Mouse (Mus musculus) neural tube, embryonic 14.5 days (tissue): Measurements from ENCODE around the gene Polr2l. TPM values are rescaled to one million over a fixed set of nuclear protein-coding genes. Genes with fewer than 3 reads are reported as not detected.

Experiments used
- ATAC-seq: fragments of 200-750 bp; cut with Nextera tagmentation; 2 replicates; pipeline ENCODE4 v1.8.0; 2017; ENCODE audit warnings: low read depth, mild to moderate bottlenecking, moderate TSS enrichment, moderate library complexity
- H3K27ac ChIP-seq: fragments of 300-500 bp; sonication (generic); 2 replicates; pipeline ENCODE4 v1.5.1; 2014; ENCODE audit warnings: low read depth, mild to moderate bottlenecking, control low read depth, low read length, moderate library complexity, mixed read lengths
- H3K27me3 ChIP-seq: fragments of 300-500 bp; sonication (generic); 2 replicates; pipeline ENCODE4 v1.6.1; 2014; ENCODE audit warnings: low read length; ENCODE audit not compliant: control insufficient read depth, insufficient read depth
- H3K36me3 ChIP-seq: fragments of 300-500 bp; sonication (generic); 2 replicates; pipeline ENCODE4 v1.6.1; 2014; ENCODE audit warnings: low read length, mixed read lengths; ENCODE audit not compliant: control insufficient read depth, insufficient read depth
- H3K4me1 ChIP-seq: fragments of 300-500 bp; sonication (generic); 2 replicates; pipeline ENCODE4 v1.6.1; 2014; ENCODE audit warnings: low read length; ENCODE audit not compliant: control insufficient read depth, insufficient read depth
- H3K4me2 ChIP-seq: fragments of 300-500 bp; sonication (generic); 2 replicates; pipeline ENCODE4 v1.6.1; 2014; ENCODE audit warnings: mild to moderate bottlenecking, low read depth, low read length, control low read depth
- H3K4me3 ChIP-seq: fragments of 300-500 bp; sonication (generic); 2 replicates; pipeline ENCODE4 v1.5.1; 2014; ENCODE audit warnings: low read depth, low read length, control low read depth, mixed read lengths
- H3K9ac ChIP-seq: fragments of 300-500 bp; sonication (generic); replicated peaks from 2 replicates; pipeline ENCODE4 v1.6.1; 2014; ENCODE audit warnings: low read depth, mild to moderate bottlenecking, control low read depth, low read length, mixed read lengths
- H3K9me3 ChIP-seq: fragments of 300-500 bp; sonication (generic); 2 replicates; pipeline ENCODE4 v1.6.1; 2016; ENCODE audit warnings: low read length; ENCODE audit not compliant: control insufficient read depth
- WGBS: fragments of 180-500 bp; shearing (Covaris S2); extraction: QIAGEN DNeasy Blood & Tissue Kit; methylation state at CpG from one replicate; pipeline ENCODE4 v1.1.7; 2014; 5-methylcytosine and 5-hydroxymethylcytosine counted together
- polyA plus RNA-seq: library from polyadenylated mRNA; unstranded; fragments of >200 nt; fragmentation: Nextera tagmentation; extraction: Ambion mirVana; gene quantifications from 2 replicates; pipeline ENCODE4 v1.2.1, GENCODE M21; 2014

The Polr2l gene
- polyA plus RNA-seq, 1 experiment from 2014 or later, result 87.3 TPM

DNA sequence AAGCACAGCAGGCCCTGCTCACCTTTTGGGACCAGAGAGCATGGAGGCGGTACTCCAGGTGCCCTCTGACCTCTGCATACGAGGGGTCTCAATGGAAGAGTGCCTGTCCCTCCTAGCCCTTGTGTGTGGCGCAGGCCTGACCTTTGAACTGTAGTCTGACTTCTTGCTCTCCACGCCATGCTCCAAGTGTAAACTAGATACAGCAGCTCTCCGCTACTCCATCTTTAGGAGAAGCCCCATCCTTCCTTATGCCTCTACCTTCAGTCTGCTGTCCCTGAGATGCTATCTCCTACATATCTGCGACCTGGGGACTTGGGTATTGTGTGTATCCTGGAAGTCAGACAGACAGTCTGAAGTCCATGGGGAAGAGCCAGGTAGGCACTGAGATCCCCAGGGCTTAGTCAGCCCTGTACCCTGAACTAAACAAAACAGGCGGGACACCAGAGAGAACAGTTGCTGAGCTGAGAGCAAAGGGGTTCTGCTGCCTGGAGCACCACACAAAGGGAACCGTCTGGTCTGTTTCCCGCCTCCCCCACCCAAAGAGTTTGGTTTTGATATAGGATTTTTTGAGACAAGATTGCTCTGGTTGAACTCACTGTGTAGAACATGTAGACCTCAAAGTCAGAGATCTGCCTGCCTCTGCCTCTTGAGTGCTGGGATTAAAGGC, 38.9 kb downstream of the Polr2l start:
- no peaks in the 10 kb centered on the region for H3K27me3 ChIP-seq
- ATAC-seq, result no peak
- peaks cover 16% of the 10 kb centered on the region for H3K36me3 ChIP-seq
- peak overlapping the region; percentile 90; the same call in 1 of the 2 replicates for H3K4me2 ChIP-seq
- 0 out of 2 replicates have a peak overlapping the region, but pooled peaks have one; percentile 72 for H3K9ac ChIP-seq
- H3K4me1 ChIP-seq, result peaks cover 31% of the 10 kb centered on the region
- H3K4me3 ChIP-seq, result peak overlapping the region; percentile 49; the same call in 1 of the 2 replicates
- no peak overlapping the region for H3K27ac ChIP-seq
- H3K9me3 ChIP-seq, result no peaks in the 10 kb centered on the region
- 75% methylated on average over 9 of the region's 9 CpGs for WGBS

DNA sequence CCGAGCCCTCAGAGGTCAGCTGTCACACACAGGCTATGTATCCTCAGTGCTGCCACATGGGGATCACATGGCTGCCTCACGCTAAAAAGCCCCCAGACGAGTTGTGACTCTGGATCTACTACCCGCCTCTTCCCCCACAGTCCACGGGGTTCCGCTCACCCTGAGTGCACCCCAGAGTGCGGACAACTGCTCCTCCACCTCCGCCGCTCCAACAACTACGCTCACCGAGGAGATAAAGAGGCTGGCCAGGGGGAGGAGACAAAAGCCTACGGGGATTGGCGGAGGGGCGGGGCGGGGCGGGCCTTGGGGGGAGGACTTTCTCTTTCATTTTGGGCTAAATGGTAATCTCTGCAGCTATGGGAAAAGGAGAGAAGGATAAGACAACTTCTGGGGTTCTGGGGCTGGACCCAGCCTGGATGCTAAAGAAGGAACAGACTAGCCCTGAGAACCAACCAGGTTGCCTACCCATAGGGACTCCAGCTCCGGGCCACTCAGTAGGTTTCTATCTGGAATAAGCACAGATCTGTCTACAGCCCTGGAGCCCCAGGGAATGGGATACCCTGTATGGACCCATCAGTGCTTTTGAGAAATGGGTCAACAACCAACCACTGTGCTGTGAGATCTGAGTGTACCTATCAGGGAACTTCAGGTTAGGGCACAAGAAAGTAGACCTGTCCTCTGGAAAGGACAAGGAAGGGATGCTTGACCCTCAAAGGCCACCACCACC, 39.6 kb downstream of the Polr2l start:
- Histone ChIP-seq H3K9me3 (no peaks in the 10 kb centered on the region), H3K36me3 (peaks cover 22% of the 10 kb centered on the region), H3K27me3 (no peaks in the 10 kb centered on the region), H3K27ac (peak overlapping the region; percentile 78), H3K4me3 (peak overlapping the region; percentile 49), H3K4me1 (peaks cover 31% of the 10 kb centered on the region), H3K9ac (peak overlapping the region; percentile 72), H3K4me2 (peak overlapping the region; percentile 85)
- WGBS, result 4% methylated on average over 17 of the region's 17 CpGs
- ATAC-seq, result peak; percentile 2; the same call in 1 of the 2 replicates

DNA sequence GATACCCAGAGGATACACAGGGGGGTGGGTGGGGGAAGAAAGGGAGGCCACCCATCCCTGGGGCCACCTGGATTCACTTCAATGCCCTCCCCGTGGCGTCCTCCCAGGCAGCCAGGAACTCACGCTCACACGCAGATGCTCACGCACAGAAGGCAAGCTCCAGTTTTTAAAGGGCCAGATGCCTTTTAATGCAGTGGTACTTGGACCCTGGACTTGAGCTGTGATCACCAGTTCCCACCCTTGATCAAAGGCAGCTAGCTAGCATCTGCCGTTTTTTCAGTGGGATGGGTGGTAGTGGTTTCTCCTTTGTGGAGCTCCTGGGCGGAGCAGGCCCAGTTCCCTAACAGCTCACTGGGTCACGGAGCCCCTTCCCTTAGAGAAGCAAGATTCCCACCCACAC, 40.5 kb downstream of the Polr2l start:
- H3K9me3 ChIP-seq, result no peaks in the 10 kb centered on the region
- WGBS, result 7% methylated on average over 8 of the region's 8 CpGs
- peaks cover 31% of the 10 kb centered on the region for H3K4me1 ChIP-seq
- H3K27me3 ChIP-seq, result no peaks in the 10 kb centered on the region
- H3K4me3 ChIP-seq, result peak overlapping the region; percentile 49
- ATAC-seq, result 0 out of 2 replicates have a peak, but pooled peaks have one; percentile 15
- H3K36me3 ChIP-seq, result peaks cover 23% of the 10 kb centered on the region
- peak overlapping the region; percentile 85 for H3K4me2 ChIP-seq
- peak overlapping the region; percentile 72 for H3K9ac ChIP-seq
- peak overlapping the region; percentile 78 for H3K27ac ChIP-seq

DNA sequence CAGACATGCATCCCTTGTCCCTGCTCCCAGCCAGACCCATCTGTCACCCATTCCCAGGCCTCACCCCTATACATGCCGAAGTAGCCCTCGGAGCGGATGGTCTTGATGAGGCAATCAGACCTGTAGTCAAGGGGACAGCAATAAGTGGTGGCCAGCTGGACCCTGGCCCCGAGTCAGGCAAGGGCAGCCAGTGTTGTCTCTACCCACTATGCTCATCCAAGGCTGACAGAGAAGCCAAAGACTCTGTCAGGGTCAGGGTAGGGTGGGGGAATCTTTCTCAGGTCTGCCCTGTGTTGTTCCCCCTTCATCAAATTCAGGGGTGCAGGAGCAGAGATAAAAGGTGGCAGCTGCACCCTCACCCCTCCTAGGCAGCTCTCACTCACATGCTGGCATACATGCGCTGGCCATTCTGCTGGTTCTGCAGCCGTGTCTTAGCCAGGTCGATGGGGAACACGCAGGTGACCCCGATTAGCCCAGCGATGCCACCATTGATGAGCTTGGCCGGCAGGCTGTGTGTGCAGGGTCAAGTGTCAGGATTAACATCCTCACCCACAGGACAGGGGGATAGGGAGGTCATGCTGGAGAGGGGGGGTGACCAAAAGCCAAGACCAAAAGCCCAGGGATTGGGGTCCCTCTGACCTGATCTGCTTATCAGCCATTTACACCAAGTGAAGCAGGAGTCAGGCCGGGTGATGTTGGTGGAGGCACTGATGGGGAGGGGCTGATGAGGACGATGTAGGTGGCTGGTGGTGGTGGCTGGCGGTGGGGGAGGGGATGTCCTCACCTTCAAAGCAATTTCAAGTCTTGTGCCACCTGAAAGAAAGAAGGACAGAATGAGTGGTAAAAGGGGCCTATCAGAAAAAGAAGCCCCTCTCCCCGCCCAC, 41.2 kb downstream of the Polr2l start:
- Histone ChIP-seq H3K4me2 (peak overlapping the region; percentile 85), H3K9ac (peak overlapping the region; percentile 72), H3K9me3 (no peaks in the 10 kb centered on the region), H3K4me3 (peak overlapping the region; percentile 49), H3K27me3 (no peaks in the 10 kb centered on the region), H3K36me3 (peaks cover 23% of the 10 kb centered on the region), H3K27ac (peak overlapping the region; percentile 78), H3K4me1 (peaks cover 32% of the 10 kb centered on the region)
- 72% methylated on average over 15 of the region's 15 CpGs for WGBS
- no peak for ATAC-seq

DNA sequence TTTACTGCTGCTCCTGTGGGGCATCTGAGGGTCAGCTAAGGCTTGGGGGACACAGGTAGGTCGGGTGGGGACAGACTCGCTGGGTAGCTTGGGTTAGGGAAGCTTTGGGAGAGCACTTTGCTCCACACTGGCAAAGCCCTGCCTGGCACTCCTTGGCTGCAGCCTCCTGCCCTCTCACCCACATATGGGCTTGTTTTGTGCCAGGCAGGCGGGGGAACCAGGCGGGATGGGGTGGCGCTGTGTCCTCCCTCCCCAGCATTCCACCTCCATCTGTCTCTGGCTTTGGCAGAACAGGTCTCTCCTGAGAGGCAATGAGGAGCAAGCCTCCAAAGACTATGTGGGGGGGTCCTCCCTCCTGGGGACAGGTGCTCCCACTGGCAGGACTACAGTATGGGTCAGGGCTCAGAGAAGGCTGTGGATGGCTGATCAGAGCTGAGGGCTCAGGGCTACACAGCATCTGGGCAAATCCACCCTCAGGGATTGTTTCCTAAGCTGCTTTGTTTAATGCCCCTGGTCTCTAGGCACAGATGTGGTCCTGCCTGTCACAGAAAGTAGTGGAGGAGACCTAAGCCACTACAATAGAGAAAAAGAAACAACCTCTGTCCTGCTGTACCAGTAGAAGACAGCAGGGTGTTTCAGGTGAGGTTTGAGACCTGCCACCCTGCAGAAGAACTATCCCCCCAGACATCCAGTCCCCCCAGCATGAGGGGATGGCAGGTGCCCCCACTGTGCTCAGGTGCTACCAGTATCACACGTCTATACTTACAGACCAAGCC, 42.0 kb downstream of the Polr2l start:
- Histone ChIP-seq H3K9me3 (no peaks in the 10 kb centered on the region), H3K9ac (no peak overlapping the region), H3K27ac (no peak overlapping the region), H3K4me1 (peaks cover 37% of the 10 kb centered on the region), H3K27me3 (no peaks in the 10 kb centered on the region), H3K36me3 (peaks cover 23% of the 10 kb centered on the region), H3K4me3 (no peak overlapping the region), H3K4me2 (peak overlapping the region; percentile 85; the same call in 1 of the 2 replicates)
- WGBS, result 87% methylated on average over 6 of the region's 6 CpGs
- no peak for ATAC-seq

DNA sequence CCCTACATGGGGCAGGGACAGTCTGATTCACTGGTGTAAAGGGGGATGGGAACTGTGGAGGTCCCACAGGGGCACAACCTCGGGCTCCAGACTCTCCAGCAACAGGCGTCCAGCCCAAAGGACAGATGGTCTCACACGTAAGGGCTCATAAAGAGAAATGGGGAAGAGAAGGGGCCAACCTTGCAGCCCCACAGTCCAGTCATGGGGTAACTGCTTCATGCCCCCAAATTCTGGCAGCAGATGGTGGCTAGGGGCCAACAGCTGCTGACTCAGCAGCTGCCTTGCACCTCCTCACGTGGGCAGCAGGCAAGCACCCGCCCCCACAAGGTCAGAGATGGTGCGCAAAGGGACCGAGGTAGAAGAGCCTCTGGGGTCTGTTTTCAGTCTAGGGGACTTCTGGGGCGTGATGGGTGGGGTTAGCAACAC, 42.7 kb downstream of the Polr2l start:
- Histone ChIP-seq H3K9me3 (no peaks in the 10 kb centered on the region), H3K4me1 (peaks cover 37% of the 10 kb centered on the region), H3K4me2 (no peak overlapping the region), H3K27ac (no peak overlapping the region), H3K9ac (no peak overlapping the region), H3K27me3 (no peaks in the 10 kb centered on the region), H3K4me3 (no peak overlapping the region), H3K36me3 (peaks cover 23% of the 10 kb centered on the region)
- no peak for ATAC-seq
- 85% methylated on average over 8 of the region's 8 CpGs for whole genome bisulfite sequencing

DNA sequence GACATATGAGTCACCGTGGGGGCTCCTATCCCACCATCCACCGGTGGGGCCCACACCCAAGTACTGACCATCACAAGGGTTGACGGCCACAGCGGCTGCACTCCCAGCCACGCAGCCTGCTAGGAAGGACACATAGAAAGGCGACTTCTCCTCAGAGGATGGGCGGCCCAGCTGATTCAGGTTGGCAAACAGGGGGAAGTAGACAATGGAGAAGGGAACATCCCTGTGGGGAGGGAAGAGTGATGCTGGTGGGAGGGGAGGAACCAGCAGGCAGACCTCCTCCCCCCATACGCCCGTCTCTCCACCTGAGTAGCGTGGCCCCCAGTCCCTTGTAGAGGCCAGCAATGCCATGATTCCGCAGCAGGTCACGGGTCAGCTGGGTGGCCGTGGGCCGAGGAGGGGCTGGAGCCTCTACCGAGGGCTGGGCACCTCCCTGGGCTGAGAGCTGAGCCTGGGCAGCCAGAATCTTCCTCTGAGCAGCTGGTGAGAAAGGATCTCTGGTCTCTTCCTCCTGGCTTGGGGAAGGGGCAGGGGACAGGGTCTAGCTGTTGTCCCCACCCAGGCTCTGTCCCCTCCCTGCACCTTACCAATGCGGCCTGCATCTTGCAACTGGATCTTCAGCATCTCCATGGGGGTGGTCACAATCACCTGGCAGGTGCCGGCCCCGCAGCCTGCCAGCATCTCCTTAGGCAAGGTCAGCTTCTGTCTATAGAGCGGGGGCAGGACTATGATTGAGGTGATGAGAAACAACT, 43.3 kb downstream of the Polr2l start:
- Histone ChIP-seq H3K4me1 (peaks cover 34% of the 10 kb centered on the region), H3K4me3 (no peak overlapping the region), H3K36me3 (peaks cover 26% of the 10 kb centered on the region), H3K9ac (no peak overlapping the region), H3K27ac (no peak overlapping the region), H3K4me2 (no peak overlapping the region), H3K9me3 (no peaks in the 10 kb centered on the region), H3K27me3 (no peaks in the 10 kb centered on the region)
- 95% methylated on average over 19 of the region's 19 CpGs for WGBS
- ATAC-seq, result no peak
